Mouse (Mus musculus): ENCODE data around the gene Erbb2. TPM values are rescaled to one million over a fixed set of nuclear protein-coding genes. Genes with fewer than 3 reads are reported as not detected.

Gene Erbb2
- total RNA-seq, 2 experiments from 2014 or later = 1.1 to 1.7 TPM

GRCm38 (mm10) chr11:98418939-98419547 lies 6.8 kb downstream of the Erbb2 start:
- no peak for DNase-seq (ENCODE audit: low spot score)

- DNase-seq (ENCODE audit: low spot score) = no peak
Measured at GRCm38 (mm10) chr11:98426592-98426991, 14.3 kb downstream of the Erbb2 start.

GRCm38 (mm10) chr11:98428436-98428835 lies 16.2 kb downstream of the Erbb2 start:
- no peak for DNase-seq (ENCODE audit: low spot score)

GRCm38 (mm10) chr11:98431743-98432502 lies 19.7 kb downstream of the Erbb2 start:
- DNase-seq (ENCODE audit: low spot score) = no peak

- no peak for DNase-seq (ENCODE audit: low spot score)
Measured at GRCm38 (mm10) chr11:98435723-98436122, 23.5 kb downstream of the Erbb2 start.

GRCm38 (mm10) chr11:98437441-98437840 lies 25.2 kb downstream of the Erbb2 start:
- DNase-seq (ENCODE audit: low spot score) = no peak

- peak; percentile 96 for DNase-seq (ENCODE audit: low spot score)
Measured at GRCm38 (mm10) chr11:98438331-98439158, 26.3 kb downstream of the Erbb2 start, which contains the start of gene Mien1. Mien1 (minus strand) TSS chr11:98438991.

- DNase-seq (ENCODE audit: low spot score) = no peak
Measured at GRCm38 (mm10) chr11:98443688-98444087, 31.4 kb downstream of the Erbb2 start.

GRCm38 (mm10) chr11:98445238-98445637 lies 33.0 kb downstream of the Erbb2 start:
- no peak for DNase-seq (ENCODE audit: low spot score)

- DNase-seq (ENCODE audit: low spot score) = no peak
Measured at GRCm38 (mm10) chr11:98445679-98446078, 33.4 kb downstream of the Erbb2 start.

- DNase-seq (ENCODE audit: low spot score) = no peak
Measured at GRCm38 (mm10) chr11:98446213-98446561, 33.9 kb downstream of the Erbb2 start, which contains the start of gene Grb7. Grb7 (plus strand) TSS chr11:98446394.

- no peak for DNase-seq (ENCODE audit: low spot score)
Measured at GRCm38 (mm10) chr11:98446562-98447474, 34.5 kb downstream of the Erbb2 start.

GRCm38 (mm10) chr11:98447475-98447834 lies 35.2 kb downstream of the Erbb2 start:
- no peak for DNase-seq (ENCODE audit: low spot score)

- no peak for DNase-seq (ENCODE audit: low spot score)
Measured at GRCm38 (mm10) chr11:98448191-98448790, 36.0 kb downstream of the Erbb2 start.

GRCm38 (mm10) chr11:98449419-98449818 lies 37.1 kb downstream of the Erbb2 start:
- no peak for DNase-seq (ENCODE audit: low spot score)

GRCm38 (mm10) chr11:98449921-98450771 lies 37.9 kb downstream of the Erbb2 start:
- DNase-seq (ENCODE audit: low spot score) = no peak

- DNase-seq (ENCODE audit: low spot score) = no peak
Measured at GRCm38 (mm10) chr11:98455484-98455883, 43.2 kb downstream of the Erbb2 start.

- DNase-seq (ENCODE audit: low spot score) = no peak
Measured at GRCm38 (mm10) chr11:98456545-98456944, 44.3 kb downstream of the Erbb2 start.

- DNase-seq (ENCODE audit: low spot score) = no peak
Measured at GRCm38 (mm10) chr11:98456945-98457344, 44.7 kb downstream of the Erbb2 start.
